Mouse (Mus musculus) spleen, postnatal 36 days (tissue): ENCODE data around the gene Ankrd50.

Experiments used
- DNase-seq, 2 experiments: peaks; one replicate each; pipeline ENCODE4 v3.0.0; 2022; ENCODE audit warnings: low spot score in 2 of 2, mixed read lengths in 1 of 2

Ankrd50 gene

GRCm38 (mm10) chr3:38484191-38485106 is at the start of gene Ankrd50:
Gene Ankrd50 (minus strand): TSS chr3:38484844.
- peak; percentile 98 for DNase-seq

- no peak for DNase-seq
Observed at GRCm38 (mm10) chr3:38534245-38534644, 49.6 kb upstream of the Ankrd50 start.

GRCm38 (mm10) chr3:38520426-38520825 is 35.8 kb upstream of the Ankrd50 start:
- DNase-seq, result no peak

- no peak for DNase-seq
Observed at GRCm38 (mm10) chr3:38519971-38520370, 35.3 kb upstream of the Ankrd50 start.

GRCm38 (mm10) chr3:38503606-38504005 is 19.0 kb upstream of the Ankrd50 start:
- DNase-seq, result no peak

- no peak for DNase-seq
Observed at GRCm38 (mm10) chr3:38502156-38502555, 17.5 kb upstream of the Ankrd50 start.

GRCm38 (mm10) chr3:38501739-38502138 is 17.1 kb upstream of the Ankrd50 start:
- DNase-seq, result no peak

- no peak for DNase-seq
Observed at GRCm38 (mm10) chr3:38501316-38501715, 16.7 kb upstream of the Ankrd50 start.

- no peak for DNase-seq
Observed at GRCm38 (mm10) chr3:38498561-38498960, 13.9 kb upstream of the Ankrd50 start.

- DNase-seq, result no peak
Observed at GRCm38 (mm10) chr3:38496795-38497385, 12.2 kb upstream of the Ankrd50 start.

- no peak for DNase-seq
Observed at GRCm38 (mm10) chr3:38491702-38492101, 7.1 kb upstream of the Ankrd50 start.

- no peak for DNase-seq
Observed at GRCm38 (mm10) chr3:38491236-38491635, 6.6 kb upstream of the Ankrd50 start.

GRCm38 (mm10) chr3:38490720-38491119 is 6.1 kb upstream of the Ankrd50 start:
- DNase-seq, result no peak

GRCm38 (mm10) chr3:38485107-38485545 is 482 bp upstream of the Ankrd50 start:
- DNase-seq, result no peak

GRCm38 (mm10) chr3:38483551-38483950 is 1.1 kb downstream of the Ankrd50 start:
- DNase-seq, result peak in 1 of 2 experiments; percentile 26

- no peak for DNase-seq
Observed at GRCm38 (mm10) chr3:38482749-38483148, 1.9 kb downstream of the Ankrd50 start.

GRCm38 (mm10) chr3:38481106-38481505 is 3.5 kb downstream of the Ankrd50 start:
- DNase-seq, result no peak

GRCm38 (mm10) chr3:38477936-38478335 is 6.7 kb downstream of the Ankrd50 start:
- DNase-seq, result no peak

- DNase-seq, result no peak
Observed at GRCm38 (mm10) chr3:38475587-38475986, 9.1 kb downstream of the Ankrd50 start.

- DNase-seq, result no peak
Observed at GRCm38 (mm10) chr3:38473138-38473537, 11.5 kb downstream of the Ankrd50 start.

GRCm38 (mm10) chr3:38471516-38471915 is 13.1 kb downstream of the Ankrd50 start:
- DNase-seq, result no peak

GRCm38 (mm10) chr3:38468131-38468530 is 16.5 kb downstream of the Ankrd50 start:
- no peak for DNase-seq

- no peak for DNase-seq
Observed at GRCm38 (mm10) chr3:38466880-38467405, 17.7 kb downstream of the Ankrd50 start.
